Mouse (Mus musculus) embryo, embryonic 10 days (tissue): ENCODE measurements around the gene Fxr2.
"Not testable (repeated sequence)": the region's sequence is repeated elsewhere in the genome, so short reads cannot be mapped to it uniquely, and the experiment has no call there.

Source experiments
- DNase-seq: peaks from one replicate; pipeline ENCODE4 v3.0.0-alpha.2; 2015; ENCODE audit warnings: low spot score

Fxr2 gene

DNA sequence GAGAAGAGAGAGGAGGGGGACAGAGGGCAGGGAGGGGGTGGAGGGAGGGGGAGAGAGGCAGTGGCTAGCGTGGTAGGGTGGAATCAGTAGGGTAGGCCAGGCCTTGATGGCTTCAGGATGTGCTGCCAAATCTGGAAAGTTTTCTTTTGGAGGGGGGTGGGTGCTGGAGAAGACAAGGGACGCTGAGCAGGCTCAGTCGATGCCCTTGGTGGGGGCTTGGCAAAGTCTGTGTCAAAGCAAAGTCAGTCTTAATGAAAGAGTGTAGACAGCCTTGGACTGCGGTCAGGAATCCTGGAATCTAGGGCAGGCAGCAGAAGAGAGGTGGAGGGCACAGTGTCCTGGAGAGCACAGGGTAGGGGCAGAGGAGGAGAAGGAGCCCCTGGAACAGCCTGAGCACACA lies 21.9 kb upstream of the Fxr2 start:
- no peak for DNase-seq

DNA sequence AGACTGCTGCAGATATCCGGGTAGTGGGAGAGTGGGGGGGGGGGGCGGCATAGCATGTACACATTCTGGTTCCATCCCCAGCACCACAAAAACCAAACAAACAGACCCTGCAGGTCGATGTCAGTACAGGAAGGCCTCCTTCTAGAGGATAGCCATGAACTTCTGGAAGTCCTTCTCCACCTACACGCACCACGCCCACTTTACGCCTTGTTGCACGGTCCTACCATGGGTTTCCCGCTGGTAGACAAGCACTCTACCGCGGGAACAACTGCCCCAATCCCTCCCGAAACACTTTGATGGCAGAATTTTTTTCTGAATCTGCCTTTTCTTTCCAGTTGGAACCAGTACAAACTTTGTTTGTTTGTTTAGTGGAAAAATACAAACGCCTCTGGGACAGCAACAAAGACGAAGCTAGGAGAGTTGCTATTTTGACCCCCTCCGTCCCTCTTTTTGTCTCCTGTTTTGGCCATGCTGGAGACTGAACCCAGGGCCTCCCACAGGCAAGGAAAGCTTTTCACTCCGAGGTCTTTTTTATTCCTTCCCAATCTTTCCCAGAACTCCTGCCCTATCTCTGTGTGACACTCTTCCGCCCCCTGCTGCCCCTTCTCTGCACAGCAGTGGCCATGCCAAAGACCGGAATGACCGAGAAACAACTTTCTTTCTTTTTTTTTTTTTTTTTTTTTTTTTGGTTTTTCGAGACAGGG lies 19.1 kb upstream of the Fxr2 start:
- DNase-seq = peak; percentile 90

GRCm38 (mm10) chr11:69614257-69614588 lies 18.6 kb upstream of the Fxr2 start:
- DNase-seq = not testable (repeated sequence)

DNA sequence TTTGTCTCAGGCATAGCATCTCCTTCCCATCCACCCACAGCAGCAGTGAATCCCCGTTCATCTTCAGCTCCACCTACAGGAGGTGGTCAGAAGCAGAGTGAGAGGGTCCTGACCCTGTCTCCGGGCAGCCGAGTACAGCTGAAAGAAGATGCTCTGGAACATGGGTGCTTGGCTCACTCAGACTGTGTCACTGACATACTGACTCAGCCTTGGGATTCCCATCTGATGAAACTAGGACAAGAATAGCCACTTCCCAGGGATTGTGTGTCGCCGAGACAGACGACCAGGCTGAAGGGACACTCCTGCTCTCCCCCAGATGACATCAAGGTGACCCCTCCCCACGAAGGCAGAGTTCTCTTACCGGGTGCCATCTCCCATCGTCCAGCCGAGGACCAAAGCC lies 16.0 kb upstream of the Fxr2 start:
- DNase-seq = no peak

DNA sequence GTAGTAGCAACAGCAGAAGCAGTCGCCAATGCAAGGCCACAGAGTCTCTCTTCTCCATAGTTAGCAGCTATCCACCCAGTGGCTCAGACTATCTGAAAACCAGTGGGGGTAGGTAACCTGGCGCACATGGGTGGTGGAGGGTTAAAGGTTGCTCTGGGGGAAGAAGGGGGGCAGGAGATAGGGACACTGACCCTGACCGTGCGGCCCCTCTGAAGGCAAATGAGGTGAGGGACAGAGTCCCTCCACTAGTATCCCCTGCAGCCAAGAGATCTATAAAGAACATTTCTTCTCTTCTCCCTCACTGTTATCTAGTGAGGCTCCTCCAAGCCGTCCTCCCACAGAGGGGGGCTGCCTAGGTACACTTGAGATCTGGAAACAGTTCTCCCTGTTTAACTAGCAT lies 15.0 kb upstream of the Fxr2 start, which contains the start of gene Shbg:
Gene Shbg (minus strand): TSS at position 101 of the 400 bp plus-strand sequence.
- no peak for DNase-seq

DNA sequence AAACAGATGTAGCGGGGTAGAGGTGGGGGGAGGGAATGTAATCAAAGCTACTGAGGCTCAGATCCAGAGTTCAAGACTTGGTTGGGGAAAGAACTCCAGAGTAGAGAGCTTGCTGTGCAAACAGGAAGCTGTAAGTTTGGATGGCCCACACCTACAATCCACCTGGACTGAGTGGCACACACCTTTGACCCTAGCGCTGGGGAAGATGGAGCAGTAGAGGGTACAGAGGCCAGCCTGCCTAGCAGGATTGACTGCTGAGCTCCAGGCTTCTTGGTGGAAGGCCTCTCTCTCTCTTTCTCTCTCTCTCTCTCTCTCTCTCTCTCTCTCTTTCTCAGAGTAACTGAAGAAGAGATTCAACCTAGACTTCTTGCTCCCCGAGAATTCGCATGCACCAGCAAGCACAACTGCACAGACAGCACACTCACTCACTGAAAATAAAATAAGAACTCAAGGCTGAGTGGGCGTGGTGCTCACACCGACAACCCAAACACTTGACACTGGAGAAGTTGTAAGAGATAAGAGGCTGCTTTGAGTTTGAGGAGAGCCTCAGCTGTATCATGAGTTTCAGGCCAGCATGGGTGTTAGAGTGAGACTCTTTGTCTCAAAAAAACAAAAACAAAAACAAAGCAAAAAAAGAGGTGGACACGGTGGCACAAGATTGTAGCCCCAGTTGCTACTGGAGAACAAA lies 12.3 kb upstream of the Fxr2 start:
- DNase-seq = no peak

DNA sequence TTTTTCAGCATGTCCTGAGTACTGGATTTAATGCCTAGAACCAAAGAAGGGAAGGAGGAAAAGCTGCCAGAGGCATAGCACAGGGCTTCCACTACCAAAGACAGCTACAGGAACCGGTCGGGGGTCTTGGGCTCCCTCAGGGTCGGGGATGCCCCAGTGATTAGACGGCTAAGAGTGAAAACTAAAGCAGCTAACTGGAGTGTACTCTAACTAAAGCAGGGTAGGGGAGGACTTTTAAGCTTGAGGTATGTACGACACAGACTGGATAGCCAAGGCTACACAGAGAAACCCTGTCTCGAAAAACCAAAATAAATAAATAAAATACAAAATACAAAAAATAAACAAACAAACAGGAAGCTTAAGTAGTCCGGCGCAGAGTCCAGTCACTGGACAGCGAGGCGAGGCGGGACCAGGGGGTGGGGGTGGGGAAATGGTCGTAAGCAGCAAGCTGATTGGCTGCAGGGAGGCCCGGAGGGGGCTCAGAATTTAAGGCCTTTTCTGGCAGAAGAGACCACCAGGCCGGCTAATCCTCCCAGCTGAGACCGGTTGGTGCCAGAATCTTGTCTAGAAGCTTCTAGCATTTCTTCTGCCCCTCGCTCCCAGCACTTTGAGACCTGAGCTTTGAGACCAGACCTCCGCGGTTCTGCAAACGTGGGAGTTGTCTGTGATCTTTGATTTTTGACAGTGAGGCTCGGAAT lies 11.1 kb upstream of the Fxr2 start, which contains the start of gene Sat2:
Gene Sat2 (plus strand): TSS at position 454 of the 698 bp plus-strand sequence.
- peak; percentile 81 for DNase-seq

GRCm38 (mm10) chr11:69622406-69622805 lies 10.4 kb upstream of the Fxr2 start:
- DNase-seq = no peak

- DNase-seq = no peak
These were observed 9.8 kb upstream of the Fxr2 start for GRCm38 (mm10) chr11:69623006-69623405.

GRCm38 (mm10) chr11:69624339-69624738 lies 8.5 kb upstream of the Fxr2 start:
- not testable (repeated sequence) for DNase-seq

GRCm38 (mm10) chr11:69628286-69628685 lies 4.5 kb upstream of the Fxr2 start:
- DNase-seq = peak; percentile 94

GRCm38 (mm10) chr11:69629802-69630201 lies 3.0 kb upstream of the Fxr2 start:
- peak; percentile 45 for DNase-seq

DNA sequence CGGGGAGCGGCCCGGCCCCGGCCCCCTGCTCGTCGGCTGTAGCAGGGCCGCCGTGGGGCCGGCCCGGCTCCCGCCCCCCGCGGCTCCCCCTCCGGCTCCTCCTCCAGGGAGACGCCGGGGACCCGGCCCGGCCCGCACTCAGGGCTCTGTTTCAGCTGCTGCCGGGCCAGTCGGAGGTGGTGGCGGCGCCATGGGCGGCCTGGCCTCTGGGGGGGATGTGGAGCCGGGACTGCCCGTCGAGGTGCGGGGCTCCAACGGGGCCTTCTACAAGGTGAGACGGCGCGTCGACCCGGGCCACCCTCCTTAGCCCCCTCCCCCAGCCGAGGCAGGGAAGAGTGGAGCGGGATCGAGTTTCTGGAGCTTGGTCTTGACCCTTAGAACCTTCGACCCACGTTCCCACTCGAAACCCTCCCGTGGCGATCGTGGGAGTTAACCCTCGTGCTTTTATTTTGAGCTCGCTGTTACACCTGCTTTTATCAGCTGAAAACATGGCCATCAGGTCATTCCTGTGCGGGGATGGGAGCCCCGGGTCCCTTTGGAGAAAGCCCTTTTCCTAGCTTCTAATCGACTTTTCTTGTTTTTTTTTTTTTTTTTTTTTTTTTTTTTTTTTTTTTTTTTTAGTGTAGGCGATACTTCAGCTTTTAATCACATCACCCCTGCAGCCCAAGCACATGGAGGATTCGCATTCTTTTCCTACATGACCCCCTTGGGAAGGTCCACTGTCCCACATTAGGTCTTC lies 507 bp downstream of the Fxr2 start:
- DNase-seq = peak; percentile 44

- DNase-seq = no peak
These were observed 2.7 kb downstream of the Fxr2 start for GRCm38 (mm10) chr11:69635471-69635870.

GRCm38 (mm10) chr11:69645860-69646259 lies 13.1 kb downstream of the Fxr2 start:
- no peak for DNase-seq

DNA sequence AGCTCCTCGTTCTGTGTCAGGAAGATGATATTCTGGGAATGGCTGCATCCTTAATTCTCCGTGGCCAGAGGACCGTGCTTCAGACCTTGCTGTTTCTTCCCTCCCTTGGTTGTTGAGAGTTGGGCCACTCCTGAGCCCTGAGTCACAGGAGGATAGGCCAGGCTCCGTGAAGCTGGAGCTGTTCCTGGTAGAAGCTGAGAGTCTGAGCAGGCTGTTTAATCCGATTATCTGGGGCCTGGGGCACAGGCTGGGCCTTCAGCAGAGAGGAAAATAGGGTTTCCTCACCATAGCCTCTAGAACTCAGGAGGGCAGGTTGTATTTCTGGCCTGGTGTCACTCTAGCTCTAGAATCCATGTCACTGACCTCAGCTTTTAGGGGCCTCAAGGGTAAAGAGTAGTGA lies 20.6 kb downstream of the Fxr2 start:
- no peak for DNase-seq

GRCm38 (mm10) chr11:69654760-69655159 lies 22.0 kb downstream of the Fxr2 start:
- DNase-seq = no peak

DNA sequence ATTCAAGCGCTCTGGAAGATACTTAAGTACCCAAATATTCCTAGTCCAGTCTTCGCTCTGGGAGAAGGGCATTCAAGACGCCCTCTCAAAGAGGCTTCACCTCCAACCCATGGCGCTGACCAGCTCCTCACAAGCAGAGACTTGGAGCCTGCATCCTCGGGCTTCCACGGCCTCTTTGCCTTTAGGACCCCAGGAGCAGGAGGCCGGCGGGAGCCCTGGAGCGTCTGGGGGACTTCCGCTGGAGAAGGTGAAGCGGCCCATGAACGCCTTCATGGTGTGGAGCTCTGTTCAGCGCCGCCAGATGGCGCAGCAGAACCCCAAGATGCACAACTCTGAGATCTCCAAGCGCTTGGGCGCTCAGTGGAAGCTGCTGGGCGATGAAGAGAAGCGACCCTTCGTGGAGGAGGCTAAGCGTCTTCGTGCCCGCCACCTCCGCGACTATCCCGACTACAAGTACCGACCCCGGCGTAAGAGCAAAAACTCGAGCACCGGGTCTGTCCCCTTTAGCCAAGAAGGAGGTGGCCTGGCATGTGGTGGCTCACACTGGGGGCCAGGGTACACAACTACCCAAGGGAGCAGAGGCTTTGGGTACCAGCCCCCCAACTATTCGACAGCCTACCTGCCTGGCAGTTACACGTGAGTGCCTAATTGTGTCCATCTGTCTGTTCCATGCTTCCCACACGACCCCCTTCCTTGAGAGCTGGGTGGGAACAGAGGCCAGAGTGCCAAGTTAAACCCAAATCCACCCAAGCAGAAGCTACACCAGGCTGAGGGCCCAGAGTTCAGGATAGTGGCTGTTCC lies 22.7 kb downstream of the Fxr2 start, which contains the start of gene Sox15:
Gene Sox15 (plus strand): TSS at position 51 of the 801 bp plus-strand sequence.
- peak; percentile 87 for DNase-seq

DNA sequence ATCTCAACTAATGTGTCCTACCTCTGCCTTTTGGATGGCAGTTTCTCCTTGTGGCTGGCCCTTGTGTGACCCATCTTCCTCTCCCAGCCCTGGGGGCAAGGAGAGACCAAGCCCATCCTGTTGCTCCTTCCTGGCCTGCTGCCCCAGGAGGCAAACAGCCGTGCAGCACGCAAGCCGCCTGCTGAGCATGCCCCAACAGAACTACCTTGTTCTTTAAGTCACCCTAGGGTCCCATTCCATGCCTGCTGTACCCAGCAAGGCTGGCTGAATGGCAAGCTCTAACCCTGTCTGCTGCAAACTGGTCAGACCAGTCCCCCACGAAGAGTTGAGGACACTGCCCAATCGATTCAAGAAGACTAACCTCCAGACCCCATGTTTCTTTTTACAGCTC lies 23.3 kb downstream of the Fxr2 start:
- no peak for DNase-seq

DNA sequence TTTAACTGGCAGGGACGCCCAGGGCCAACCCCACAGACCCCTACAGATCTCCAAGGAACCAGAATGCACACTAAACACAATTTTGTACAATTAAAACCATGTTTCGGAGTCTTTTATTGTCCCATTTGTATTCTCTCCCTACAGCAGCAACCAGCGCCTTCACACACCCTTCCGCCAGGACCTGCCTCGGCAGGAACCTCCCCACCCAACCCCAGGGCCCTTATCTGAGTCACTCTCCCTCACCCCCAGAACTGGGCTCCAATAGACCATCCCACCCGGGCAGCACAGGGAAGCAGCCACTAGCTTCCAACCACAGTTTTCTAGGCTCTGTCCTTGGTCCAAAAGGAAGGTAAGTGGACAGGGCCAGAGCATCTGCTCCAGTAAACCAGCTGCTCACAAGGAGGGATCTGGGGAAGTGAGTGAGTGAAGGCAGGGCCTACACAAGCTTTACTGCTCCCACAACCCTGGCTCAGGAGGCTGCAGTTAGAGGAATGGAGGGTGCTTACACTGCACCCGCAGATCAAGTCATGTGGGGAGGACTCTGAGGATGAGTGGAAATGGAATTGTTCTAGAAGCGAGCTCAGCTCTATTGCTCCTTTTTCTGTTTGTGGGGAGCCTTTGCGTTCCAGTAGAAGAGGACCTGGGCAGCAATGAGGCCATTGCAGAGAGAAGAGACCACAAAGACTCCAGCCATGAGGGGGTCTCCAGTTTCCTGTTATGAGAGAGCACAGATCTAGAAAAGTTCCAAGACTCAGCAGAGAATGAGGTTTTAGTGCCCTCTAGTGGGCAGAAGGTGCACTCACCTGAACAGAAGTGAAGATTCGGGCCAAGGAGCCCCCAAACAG lies 24.0 kb downstream of the Fxr2 start:
- DNase-seq = peak; percentile 83
